Mouse (Mus musculus) small intestine, adult 2 months (tissue): Measurements from ENCODE around the gene Dach1.

ENCODE experiments used
- CTCF ChIP-seq: fragments of 200-500 bp; IDR thresholded peaks from 2 replicates; pipeline ENCODE4 v1.5.1; 2012; ENCODE audit warnings: low read depth, mild to moderate bottlenecking, control low read depth, inconsistent platforms, low read length, moderate library complexity, mixed read lengths; ENCODE audit not compliant: insufficient replicate concordance, insufficient read length; ENCODE audit errors: extremely low read depth
- POLR2A ChIP-seq: fragments of 200-500 bp; IDR thresholded peaks from 2 replicates; pipeline ENCODE4 v1.6.1; 2012; ENCODE audit warnings: low read depth, mild to moderate bottlenecking, control low read depth, inconsistent platforms, low read length, moderate library complexity

- no peak for TF ChIP-seq CTCF
- TF ChIP-seq POLR2A = no peak
Observed at GRCm38 (mm10) chr14:97980879-97981278, 188.7 kb downstream of the Dach1 start.
